ENCODE assay signal across 25 mouse cellular contexts in genomic region chr12:41593401-41593800, GRCm38 (mm10).
A peak's percentile ranks its signal among the peaks of the same experiment; 100 is the strongest.
DNase-seq lines count a peak whose midpoint lies in the region; ATAC-seq and TF ChIP-seq lines count a peak whose summit lies in the region.
"Had no signal": no experiment of that assay in that cellular context is flagged by ENCODE, and none has a peak within 500 bp of the region (broad histone marks: within the 10 kb centered on the region; RNA-seq: fewer than 3 reads in every experiment).

No protein-coding gene starts in this region.

- no peak for TF ChIP-seq CTCF in liver, adult 2 months (IDR thresholded peaks at IDR 0.05; ENCODE audit: low read depth, low read length)

- H3K36me3 ChIP-seq in liver, adult 2 months (ENCODE audit: control insufficient read depth, insufficient read depth, low read length) = no peaks in the 10 kb centered on the region
- H3K36me3 ChIP-seq in liver, embryonic 12.5 days = no peaks in the 10 kb centered on the region
- H3K36me3 ChIP-seq: embryonic facial prominence, embryonic 10.5 days; hindbrain, embryonic 13.5 days; limb, embryonic 10.5 days; midbrain, embryonic 15.5 days; stomach, embryonic 15.5 days had no signal

- no peak for TF ChIP-seq POLR2A in liver, adult 2 months (IDR thresholded peaks at IDR 0.05; ENCODE audit: extremely low read depth, insufficient read depth, low read length)

- 29% methylated on average over 5 of the region's 5 CpGs for WGBS in liver, adult 2 months
- 69% methylated on average over 5 of the region's 5 CpGs for whole genome bisulfite sequencing in liver, embryonic 12.5 days (ENCODE audit: insufficient replicate concordance)

- ATAC-seq in liver, embryonic 12.5 days = no peak
- ATAC-seq: liver, postnatal 0 days; lung, postnatal 0 days; midbrain, embryonic 15.5 days had no signal

- H3K4me3 ChIP-seq in liver, adult 2 months (ENCODE audit: insufficient read depth, low read depth, low read length) = no peak overlapping the region
- H3K4me3 ChIP-seq in liver, embryonic 12.5 days = no peak overlapping the region
- H3K4me3 ChIP-seq: embryonic facial prominence, embryonic 10.5 days; heart, adult 2 months; hindbrain, embryonic 13.5 days; left cerebral cortex, adult 2 months; limb, embryonic 10.5 days; midbrain, embryonic 15.5 days; stomach, embryonic 15.5 days had no signal

- H3K27ac ChIP-seq in liver, adult 2 months (replicated peaks; ENCODE audit: insufficient read depth, low read depth, low read length) = no peak overlapping the region
- H3K27ac ChIP-seq in liver, embryonic 12.5 days = no peak overlapping the region
- H3K27ac ChIP-seq: embryonic facial prominence, embryonic 10.5 days; heart, adult 2 months; hindbrain, embryonic 13.5 days; kidney, postnatal 0 days; left cerebral cortex, adult 2 months; limb, embryonic 10.5 days; macrophage; midbrain, embryonic 15.5 days; stomach, embryonic 15.5 days had no signal

- no peak overlapping the region for H3K9ac ChIP-seq in liver, adult 2 months (ENCODE audit: low read depth, low read length)
- H3K9ac ChIP-seq in liver, embryonic 12.5 days = no peak overlapping the region
- H3K9ac ChIP-seq: forebrain, postnatal 0 days; hindbrain, embryonic 13.5 days; liver, postnatal 0 days; midbrain, embryonic 15.5 days; stomach, embryonic 15.5 days had no signal

- peak; percentile 11 for DNase-seq in adrenal gland, postnatal 14 days
- no peak for DNase-seq in adrenal gland, adult 8-10 months
- DNase-seq in kidney, adult 11 months = peak; percentile 2
- DNase-seq in kidney, postnatal 14 days = no peak
- peak; percentile 62 for DNase-seq in liver, adult 2 months (ENCODE audit: extremely low read depth, low read depth, low spot score)
- peak; percentile 2 to 3 for DNase-seq in kidney, postnatal 4 days
- DNase-seq in ovary, postnatal 36 days (ENCODE audit: low spot score) = no peak
- DNase-seq: gastrocnemius, postnatal 25 days; heart, adult 2 months; heart, postnatal 36 days; liver; liver, postnatal 0 days; right cerebral cortex, adult 18-20 months; thymus, postnatal 4 days had no signal

- no peaks in the 10 kb centered on the region; the same call in 1 of the 2 replicates for H3K4me1 ChIP-seq in liver, adult 2 months (ENCODE audit: control insufficient read depth, insufficient read depth, low read length)
- H3K4me1 ChIP-seq in liver, embryonic 12.5 days = no peaks in the 10 kb centered on the region
- H3K4me1 ChIP-seq: embryonic facial prominence, embryonic 10.5 days; hindbrain, embryonic 13.5 days; limb, embryonic 10.5 days; midbrain, embryonic 15.5 days; stomach, embryonic 15.5 days had no signal

- H3K4me2 ChIP-seq in liver, embryonic 12.5 days = no peak overlapping the region
- H3K4me2 ChIP-seq: hindbrain, embryonic 13.5 days; midbrain, embryonic 15.5 days; stomach, embryonic 15.5 days had no signal

- no peaks in the 10 kb centered on the region for H3K27me3 ChIP-seq in liver, adult 2 months (ENCODE audit: control insufficient read depth, insufficient read depth, low read length)
- no peaks in the 10 kb centered on the region for H3K27me3 ChIP-seq in liver, embryonic 12.5 days (replicated peaks)
- H3K27me3 ChIP-seq: hindbrain, embryonic 13.5 days; midbrain, embryonic 15.5 days; stomach, embryonic 15.5 days had no signal

- no peaks in the 10 kb centered on the region for H3K9me3 ChIP-seq in liver, embryonic 12.5 days (replicated peaks)
- H3K9me3 ChIP-seq: embryonic facial prominence, embryonic 10.5 days; hindbrain, embryonic 13.5 days; limb, embryonic 10.5 days; midbrain, embryonic 15.5 days; stomach, embryonic 15.5 days had no signal

- H3K79me2 ChIP-seq in liver, adult 2 months (ENCODE audit: control insufficient read depth, insufficient read depth, low read length) = no peaks in the 10 kb centered on the region

Comparison
In these comparisons a context has a peak if more than half of its experiments do, and no peak if none do; other contexts are left out.
1. DNase-seq: peak in adrenal gland, postnatal 14 days (single experiment), kidney, adult 11 months (single experiment), liver, adult 2 months (single experiment) and kidney, postnatal 4 days (2 of 2); none in adrenal gland, adult 8-10 months (single experiment), kidney, postnatal 14 days (single experiment) and ovary, postnatal 36 days (single experiment).